Mouse (Mus musculus) hindbrain, embryonic 16.5 days (tissue): ENCODE measurements at regions not wholly inside any gene's neighbourhood (a gene's known extent, or its start where the extent isn't known, plus 50 kb on each side); places are given as distances from the start of the nearest gene placed in this dataset.

Source experiments
- ATAC-seq: fragments of 200-750 bp; cut with Nextera tagmentation; 2 replicates; pipeline ENCODE4 v1.8.0; 2017; ENCODE audit warnings: moderate TSS enrichment, moderate library complexity
- H3K27ac ChIP-seq: fragments of 300-500 bp; sonication (generic); 2 replicates; pipeline ENCODE4 v1.5.1; 2014; ENCODE audit warnings: low read depth, mild to moderate bottlenecking, control low read depth, low read length, moderate library complexity
- H3K27me3 ChIP-seq: fragments of 300-500 bp; sonication (generic); replicated peaks from 2 replicates; pipeline ENCODE4 v1.6.1; 2014; ENCODE audit warnings: low read length; ENCODE audit not compliant: control insufficient read depth, insufficient read depth
- H3K36me3 ChIP-seq: fragments of 300-500 bp; sonication (generic); 2 replicates; pipeline ENCODE4 v1.6.1; 2014; ENCODE audit warnings: mild to moderate bottlenecking, low read length, moderate library complexity, mixed read lengths; ENCODE audit not compliant: control insufficient read depth, insufficient read depth
- H3K4me1 ChIP-seq: fragments of 300-500 bp; sonication (generic); 2 replicates; pipeline ENCODE4 v1.6.1; 2014; ENCODE audit warnings: low read depth, low read length; ENCODE audit not compliant: control insufficient read depth, insufficient read depth
- H3K4me2 ChIP-seq: fragments of 300-500 bp; sonication (generic); 2 replicates; pipeline ENCODE4 v1.6.1; 2014; ENCODE audit warnings: mild to moderate bottlenecking, low read length, control low read depth, moderate library complexity
- H3K4me3 ChIP-seq: fragments of 300-500 bp; sonication (generic); 2 replicates; pipeline ENCODE4 v1.5.1; 2014; ENCODE audit warnings: mild to moderate bottlenecking, low read length, control low read depth, moderate library complexity
- H3K9ac ChIP-seq: fragments of 300-500 bp; sonication (generic); 2 replicates; pipeline ENCODE4 v1.6.1; 2014; ENCODE audit warnings: low read depth, mild to moderate bottlenecking, control low read depth, low read length, moderate library complexity
- H3K9me3 ChIP-seq: fragments of 300-500 bp; sonication (generic); 2 replicates; pipeline ENCODE4 v1.6.1; 2014; ENCODE audit warnings: mild to moderate bottlenecking, low read length, moderate library complexity; ENCODE audit not compliant: control insufficient read depth
- WGBS: fragments of 180-500 bp; shearing (Covaris S2); extraction: QIAGEN DNeasy Blood & Tissue Kit; methylation state at CpG from one replicate; pipeline ENCODE4 v1.1.7; 2014; 5-methylcytosine and 5-hydroxymethylcytosine counted together

- Histone ChIP-seq H3K36me3 (no peaks in the 10 kb centered on the region), H3K4me1 (no peaks in the 10 kb centered on the region), H3K27ac (no peak overlapping the region), H3K4me3 (no peak overlapping the region), H3K9me3 (no peaks in the 10 kb centered on the region), H3K4me2 (no peak overlapping the region), H3K9ac (no peak overlapping the region), H3K27me3 (no peaks in the 10 kb centered on the region)
- no peak for ATAC-seq
- WGBS: 53% methylated on average over 7 of the region's 7 CpGs
Observed at GRCm38 (mm10) chr14:97395750-97396377, 773.7 kb downstream of the Dach1 start.

- Histone ChIP-seq H3K4me3 (no peak overlapping the region), H3K27ac (no peak overlapping the region), H3K27me3 (no peaks in the 10 kb centered on the region), H3K4me1 (no peaks in the 10 kb centered on the region), H3K9ac (no peak overlapping the region), H3K9me3 (0 out of 2 replicates have a peak, but pooled peaks cover 2% of the 10 kb centered on the region), H3K36me3 (no peaks in the 10 kb centered on the region), H3K4me2 (no peak overlapping the region)
- 64% methylated on average over 2 of the region's 2 CpGs for WGBS
- no peak for ATAC-seq
Observed at GRCm38 (mm10) chr14:97389005-97389404, 780.6 kb downstream of the Dach1 start.

- Histone ChIP-seq H3K9ac (no peak overlapping the region), H3K9me3 (no peaks in the 10 kb centered on the region), H3K4me1 (no peaks in the 10 kb centered on the region), H3K36me3 (no peaks in the 10 kb centered on the region), H3K27me3 (no peaks in the 10 kb centered on the region), H3K4me3 (no peak overlapping the region), H3K27ac (no peak overlapping the region), H3K4me2 (no peak overlapping the region)
- WGBS: 83% methylated on average over 3 of the region's 3 CpGs
- no peak for ATAC-seq
Observed at GRCm38 (mm10) chr14:97380131-97380530, 789.4 kb downstream of the Dach1 start.

GRCm38 (mm10) chr14:97356915-97357314, 812.6 kb downstream of the Dach1 start:
- Histone ChIP-seq H3K27ac (no peak overlapping the region), H3K9me3 (no peaks in the 10 kb centered on the region), H3K9ac (no peak overlapping the region), H3K36me3 (no peaks in the 10 kb centered on the region), H3K4me2 (no peak overlapping the region), H3K27me3 (no peaks in the 10 kb centered on the region), H3K4me1 (no peaks in the 10 kb centered on the region), H3K4me3 (no peak overlapping the region)
- 95% methylated on average over 7 of the region's 7 CpGs for WGBS
- no peak for ATAC-seq

GRCm38 (mm10) chr14:97347970-97348369, 821.6 kb downstream of the Dach1 start:
- Histone ChIP-seq H3K27ac (no peak overlapping the region), H3K36me3 (no peaks in the 10 kb centered on the region), H3K27me3 (no peaks in the 10 kb centered on the region), H3K4me1 (no peaks in the 10 kb centered on the region), H3K4me2 (no peak overlapping the region), H3K4me3 (no peak overlapping the region), H3K9me3 (no peaks in the 10 kb centered on the region), H3K9ac (no peak overlapping the region)
- 71% methylated on average over 2 of the region's 2 CpGs for WGBS
- ATAC-seq: no peak

- 8% methylated on average over 2 of the region's 2 CpGs for WGBS
- no peak overlapping the region for H3K27ac ChIP-seq
- no peak for ATAC-seq
Observed at GRCm38 (mm10) chr14:97331388-97331787, 812.5 kb upstream of the Klhl1 start.

GRCm38 (mm10) chr14:97329979-97330378, 811.1 kb upstream of the Klhl1 start:
- WGBS: 69% methylated on average over 3 of the region's 3 CpGs
- Histone ChIP-seq H3K27ac (no peak overlapping the region), H3K4me3 (no peak overlapping the region), H3K27me3 (no peaks in the 10 kb centered on the region), H3K9me3 (peaks cover 3% of the 10 kb centered on the region), H3K4me2 (no peak overlapping the region), H3K4me1 (no peaks in the 10 kb centered on the region), H3K9ac (no peak overlapping the region), H3K36me3 (no peaks in the 10 kb centered on the region)
- ATAC-seq: no peak

More at GRCm38 (mm10) chr14:97331388-97331787, 812.5 kb upstream of the Klhl1 start:
- no peak overlapping the region for H3K4me2 ChIP-seq
- no peaks in the 10 kb centered on the region for H3K36me3 ChIP-seq
- H3K4me1 ChIP-seq: no peaks in the 10 kb centered on the region
- no peak overlapping the region for H3K4me3 ChIP-seq
- H3K27me3 ChIP-seq: no peaks in the 10 kb centered on the region
- H3K9me3 ChIP-seq: no peaks in the 10 kb centered on the region
- no peak overlapping the region for H3K9ac ChIP-seq

- Histone ChIP-seq H3K9ac (no peak overlapping the region), H3K27me3 (no peaks in the 10 kb centered on the region), H3K36me3 (no peaks in the 10 kb centered on the region), H3K4me3 (no peak overlapping the region), H3K4me1 (no peaks in the 10 kb centered on the region), H3K4me2 (no peak overlapping the region), H3K9me3 (no peaks in the 10 kb centered on the region), H3K27ac (no peak overlapping the region)
- no peak for ATAC-seq
- 29% methylated on average over 4 of the region's 4 CpGs for WGBS
Observed at GRCm38 (mm10) chr14:97293109-97293508, 774.2 kb upstream of the Klhl1 start.

- no peaks in the 10 kb centered on the region for H3K36me3 ChIP-seq
- ATAC-seq: no peak
Observed at GRCm38 (mm10) chr14:97287447-97287846, 768.5 kb upstream of the Klhl1 start.

GRCm38 (mm10) chr14:97258461-97258860, 739.6 kb upstream of the Klhl1 start:
- 27% methylated on average over 3 of the region's 3 CpGs for WGBS
- ATAC-seq: no peak
- no peak overlapping the region for H3K4me2 ChIP-seq

More at GRCm38 (mm10) chr14:97287447-97287846, 768.5 kb upstream of the Klhl1 start:
- no peaks in the 10 kb centered on the region for H3K9me3 ChIP-seq
- no peak overlapping the region for H3K4me3 ChIP-seq
- no peak overlapping the region for H3K27ac ChIP-seq
- no peak overlapping the region for H3K9ac ChIP-seq
- H3K27me3 ChIP-seq: no peaks in the 10 kb centered on the region
- H3K4me1 ChIP-seq: no peaks in the 10 kb centered on the region
- no peak overlapping the region for H3K4me2 ChIP-seq

More at GRCm38 (mm10) chr14:97258461-97258860, 739.6 kb upstream of the Klhl1 start:
- no peak overlapping the region for H3K27ac ChIP-seq
- H3K4me3 ChIP-seq: no peak overlapping the region
- no peaks in the 10 kb centered on the region for H3K4me1 ChIP-seq
- H3K9me3 ChIP-seq: no peaks in the 10 kb centered on the region
- no peaks in the 10 kb centered on the region for H3K36me3 ChIP-seq
- H3K9ac ChIP-seq: no peak overlapping the region
- H3K27me3 ChIP-seq: no peaks in the 10 kb centered on the region
